Mouse (Mus musculus): ENCODE data around the gene Dnase1l3. TPM values are rescaled to one million over a fixed set of nuclear protein-coding genes. Genes with fewer than 3 reads are reported as not detected.
A peak's percentile ranks its signal among the peaks of the same experiment; 100 is the strongest.

Gene Dnase1l3
- polyA plus RNA-seq, 1 experiment from 2014 or later, result 0.23 TPM

DNA sequence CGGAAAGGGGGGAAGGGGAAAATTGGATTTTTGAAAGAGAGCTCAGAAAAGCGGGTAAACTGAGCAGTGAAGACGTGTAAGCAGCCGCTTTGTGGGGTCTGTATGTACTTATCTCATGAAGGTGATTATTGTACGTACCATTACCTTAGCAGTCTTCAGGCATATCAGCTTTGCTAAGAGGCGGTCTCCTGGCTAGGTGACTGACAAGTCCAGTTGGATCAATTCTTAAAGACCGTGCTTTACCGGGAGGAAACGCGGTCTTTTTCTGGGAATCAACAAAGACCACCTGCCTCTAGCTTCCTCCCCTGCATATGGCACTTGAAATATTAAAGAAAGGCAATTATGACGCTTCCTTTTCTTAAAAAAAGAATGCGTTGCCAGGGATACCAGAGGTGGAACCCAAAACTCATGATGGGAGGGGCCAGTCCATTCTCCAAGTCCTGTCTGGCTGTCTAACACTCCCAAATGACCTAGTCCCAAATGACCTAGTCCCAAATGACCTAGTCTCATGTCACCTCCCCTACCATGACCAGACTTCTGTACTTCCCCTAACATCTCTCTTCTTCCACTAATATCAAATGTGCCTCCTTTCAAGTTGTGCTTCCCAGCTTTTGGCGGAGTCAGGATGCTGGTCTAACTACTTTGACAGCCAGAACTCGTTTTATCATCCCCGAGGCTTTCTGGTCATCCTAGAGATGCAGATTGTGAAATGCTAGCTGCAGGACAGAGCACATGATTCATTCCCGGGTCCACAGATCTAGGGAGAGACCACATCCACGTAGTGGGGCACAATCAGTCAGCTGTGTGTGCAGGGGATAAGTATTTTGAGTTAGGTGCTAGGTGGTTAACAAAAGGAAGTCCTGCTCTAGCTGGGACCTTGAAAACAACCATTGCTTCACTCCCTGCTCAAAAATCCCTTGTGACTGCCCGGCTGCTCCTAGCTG, 9.6 kb upstream of the Dnase1l3 start:
- DNase-seq (ENCODE audit: low spot score, missing footprints) (peak; percentile 85), ATAC-seq (ENCODE audit: low FRiP score) (no peak)
- Histone ChIP-seq H3K9ac (ENCODE audit: low read length) (peak overlapping the region; percentile 51), H3K9me3 (ENCODE audit: control insufficient read depth, low read length) (no peaks in the 10 kb centered on the region), H3K36me3 (ENCODE audit: control insufficient read depth, insufficient read depth, low read length) (no peaks in the 10 kb centered on the region), H3K27ac (ENCODE audit: low read depth, low read length) (no peak overlapping the region), H3K4me3 (ENCODE audit: low read depth, low read length) (peak overlapping the region; percentile 54), H3K4me2 (peak overlapping the region; percentile 65), H3K27me3 (ENCODE audit: control insufficient read depth, insufficient read depth, low read length) (peaks cover 20% of the 10 kb centered on the region), H3K4me1 (ENCODE audit: control insufficient read depth, insufficient read depth, low read length) (peaks cover 9% of the 10 kb centered on the region; the same call in 1 of the 2 replicates)
- WGBS, result 43% methylated on average over 18 of the region's 18 CpGs

DNA sequence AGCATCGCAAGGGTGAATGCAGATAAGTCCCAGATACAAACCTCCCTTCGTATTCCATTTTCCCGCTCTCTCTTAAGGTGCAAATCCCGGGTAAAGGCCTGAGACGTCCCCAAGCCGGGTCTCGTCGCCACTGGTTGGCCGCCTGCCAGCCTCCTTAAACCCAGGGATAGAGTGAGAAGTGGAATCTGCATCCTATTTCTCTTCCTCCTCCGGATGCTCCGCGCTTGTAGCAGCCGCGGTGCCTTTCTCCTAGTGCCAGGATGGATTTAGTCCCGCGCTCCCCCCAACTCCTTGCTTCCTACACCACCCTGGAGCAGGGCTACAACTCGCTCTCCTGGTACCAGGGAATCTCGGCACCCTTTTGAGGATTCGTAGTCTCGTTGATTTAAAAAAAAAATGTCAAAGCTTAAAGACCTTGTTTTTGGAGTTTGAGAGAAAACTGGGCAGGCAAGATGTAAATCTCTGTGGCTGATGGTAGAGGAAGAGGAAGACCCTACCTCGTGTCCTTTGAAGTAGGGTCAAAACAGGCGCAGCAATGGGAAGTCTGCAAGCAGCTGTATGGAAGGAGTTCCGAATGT, 8.8 kb upstream of the Dnase1l3 start:
- Histone ChIP-seq H3K9me3 (ENCODE audit: control insufficient read depth, low read length) (no peaks in the 10 kb centered on the region), H3K4me1 (ENCODE audit: control insufficient read depth, insufficient read depth, low read length) (peaks cover 9% of the 10 kb centered on the region; the same call in 1 of the 2 replicates), H3K9ac (ENCODE audit: low read length) (peak overlapping the region; percentile 51), H3K27ac (ENCODE audit: low read depth, low read length) (no peak overlapping the region), H3K27me3 (ENCODE audit: control insufficient read depth, insufficient read depth, low read length) (peaks cover 20% of the 10 kb centered on the region), H3K4me3 (ENCODE audit: low read depth, low read length) (peak overlapping the region; percentile 54), H3K36me3 (ENCODE audit: control insufficient read depth, insufficient read depth, low read length) (no peaks in the 10 kb centered on the region), H3K4me2 (peak overlapping the region; percentile 65)
- peak; percentile 70 for ATAC-seq (ENCODE audit: low FRiP score)
- DNase-seq (ENCODE audit: low spot score, missing footprints), result peak; percentile 97
- 1% methylated on average over 23 of the region's 23 CpGs for WGBS

DNA sequence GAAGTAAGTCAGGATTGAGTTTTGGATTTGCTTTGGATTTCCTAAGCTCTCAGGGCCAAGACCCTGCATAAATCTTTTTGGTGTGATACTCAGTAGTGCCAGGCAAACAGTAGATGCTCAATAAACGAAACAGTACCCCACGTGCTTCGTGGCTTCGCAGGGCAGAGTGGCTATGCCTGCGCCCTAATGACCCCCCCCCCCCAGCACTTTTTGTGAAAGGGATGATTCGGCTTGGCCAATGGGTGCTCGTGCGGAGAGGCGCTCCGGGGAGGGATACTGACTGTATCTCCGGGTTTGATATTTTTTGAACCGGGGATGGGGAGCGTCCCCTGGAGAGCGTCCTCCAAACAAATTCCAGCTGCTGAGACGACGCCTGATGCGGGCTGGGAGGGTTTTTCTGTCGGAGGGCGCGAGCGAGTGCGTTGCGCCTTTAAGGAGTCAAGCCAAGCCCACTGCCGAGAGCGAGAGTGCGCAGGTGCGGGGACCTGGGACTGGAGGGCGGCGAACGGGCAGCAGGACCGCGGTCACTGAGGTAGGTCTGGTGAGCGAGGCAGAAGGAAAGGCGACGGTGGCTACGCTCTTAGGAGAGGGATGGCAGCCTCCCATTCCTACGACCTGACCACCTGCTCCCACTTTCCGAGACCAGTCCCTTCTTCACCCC, 8.2 kb upstream of the Dnase1l3 start, which contains the start of gene Abhd6:
Abhd6 (plus strand) TSS at position 471 of the 661 bp plus-strand sequence.
- 2% methylated on average over 38 of the region's 38 CpGs for WGBS
- H3K4me3 ChIP-seq (ENCODE audit: low read depth, low read length), result peak within 1 kb of the TSS; percentile 54
- H3K9me3 ChIP-seq (ENCODE audit: control insufficient read depth, low read length), result no peaks in the 10 kb centered on the region
- H3K4me1 ChIP-seq (ENCODE audit: control insufficient read depth, insufficient read depth, low read length), result peaks cover 9% of the 10 kb centered on the region; the same call in 1 of the 2 replicates
- DNase-seq (ENCODE audit: low spot score, missing footprints) (no peak), ATAC-seq (ENCODE audit: low FRiP score) (peak; percentile 90)
- peaks cover 20% of the 10 kb centered on the region for H3K27me3 ChIP-seq (ENCODE audit: control insufficient read depth, insufficient read depth, low read length)
- H3K36me3 ChIP-seq (ENCODE audit: control insufficient read depth, insufficient read depth, low read length), result no peaks in the 10 kb centered on the region
- H3K4me2 ChIP-seq, result peak within 1 kb of the TSS; percentile 65
- peak within 1 kb of the TSS; percentile 51 for H3K9ac ChIP-seq (ENCODE audit: low read length)
- no peak within 1 kb of the TSS for H3K27ac ChIP-seq (ENCODE audit: low read depth, low read length)

DNA sequence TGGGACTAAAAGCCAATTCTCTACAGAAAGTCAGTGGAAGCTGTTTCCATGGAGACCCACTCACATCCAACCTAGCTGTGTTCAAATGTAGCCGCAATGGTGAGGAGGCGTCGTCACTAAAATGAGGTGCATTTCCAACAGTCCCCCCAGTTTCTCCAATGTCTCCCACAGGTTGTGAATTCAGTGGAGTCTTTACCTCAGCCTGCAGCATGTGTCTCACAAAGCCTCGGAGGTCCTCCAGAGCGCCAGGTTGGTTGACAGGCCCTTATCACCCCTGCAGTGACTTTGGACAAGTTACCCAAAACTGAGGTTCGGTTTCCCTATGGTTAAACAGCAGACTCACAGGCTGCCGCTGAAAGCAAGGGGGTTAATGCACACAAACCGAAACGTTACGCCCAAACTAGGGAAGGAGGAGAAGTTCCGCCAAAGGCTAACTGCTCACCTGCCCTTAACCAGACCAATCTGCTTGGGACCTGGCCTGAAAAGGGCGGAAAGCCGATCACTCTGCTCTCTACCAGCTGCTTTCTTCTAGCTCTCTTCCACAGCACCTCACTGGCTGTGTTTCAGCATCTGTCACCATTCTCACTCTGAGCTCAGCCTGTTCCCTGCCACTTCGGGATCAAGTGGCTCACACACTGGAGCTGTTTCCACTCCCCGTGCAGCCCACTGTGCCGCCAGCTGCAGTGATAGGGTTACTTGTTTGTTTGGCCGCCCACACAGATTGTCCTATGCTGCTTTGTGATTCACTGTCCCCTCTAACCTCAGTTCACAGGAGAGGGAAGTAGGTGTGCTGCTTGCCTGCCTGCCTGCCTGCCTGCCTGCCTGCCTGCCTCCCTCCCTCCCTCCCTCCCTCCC, 6.7 kb upstream of the Dnase1l3 start:
- peaks cover 9% of the 10 kb centered on the region; the same call in 1 of the 2 replicates for H3K4me1 ChIP-seq (ENCODE audit: control insufficient read depth, insufficient read depth, low read length)
- no peak overlapping the region for H3K4me3 ChIP-seq (ENCODE audit: low read depth, low read length)
- DNase-seq (ENCODE audit: low spot score, missing footprints), result no peak
- no peak for ATAC-seq (ENCODE audit: low FRiP score)
- H3K4me2 ChIP-seq, result no peak overlapping the region
- no peak overlapping the region for H3K27ac ChIP-seq (ENCODE audit: low read depth, low read length)
- H3K27me3 ChIP-seq (ENCODE audit: control insufficient read depth, insufficient read depth, low read length), result peaks cover 20% of the 10 kb centered on the region
- H3K9me3 ChIP-seq (ENCODE audit: control insufficient read depth, low read length), result no peaks in the 10 kb centered on the region
- H3K36me3 ChIP-seq (ENCODE audit: control insufficient read depth, insufficient read depth, low read length), result no peaks in the 10 kb centered on the region
- no peak overlapping the region for H3K9ac ChIP-seq (ENCODE audit: low read length)
- WGBS, result 27% methylated on average over 17 of the region's 17 CpGs

DNA sequence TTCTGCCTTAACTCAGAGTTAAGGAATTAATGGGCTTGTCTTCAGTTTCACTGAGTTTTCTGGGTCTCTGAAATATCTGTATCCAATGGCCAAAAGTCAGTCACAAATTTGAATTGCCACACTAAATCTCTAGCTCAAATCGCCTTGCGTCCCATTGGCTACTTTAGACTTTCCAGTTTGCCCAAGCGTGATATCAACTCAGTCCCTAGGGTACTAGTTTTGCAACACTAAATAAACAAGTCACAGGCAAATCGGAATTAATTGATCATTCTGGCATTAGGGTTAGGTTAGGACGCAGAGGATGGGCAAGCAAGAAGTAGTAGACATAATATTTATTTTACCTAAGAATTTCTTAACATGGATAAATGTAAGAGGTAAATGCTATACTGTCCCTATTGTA, 5.9 kb upstream of the Dnase1l3 start:
- Histone ChIP-seq H3K4me3 (ENCODE audit: low read depth, low read length) (no peak overlapping the region), H3K36me3 (ENCODE audit: control insufficient read depth, insufficient read depth, low read length) (no peaks in the 10 kb centered on the region), H3K27ac (ENCODE audit: low read depth, low read length) (no peak overlapping the region), H3K27me3 (ENCODE audit: control insufficient read depth, insufficient read depth, low read length) (peaks cover 20% of the 10 kb centered on the region), H3K4me2 (no peak overlapping the region), H3K9me3 (ENCODE audit: control insufficient read depth, low read length) (no peaks in the 10 kb centered on the region), H3K4me1 (ENCODE audit: control insufficient read depth, insufficient read depth, low read length) (peaks cover 9% of the 10 kb centered on the region; the same call in 1 of the 2 replicates), H3K9ac (ENCODE audit: low read length) (no peak overlapping the region)
- no peak for ATAC-seq (ENCODE audit: low FRiP score)
- no peak for DNase-seq (ENCODE audit: low spot score, missing footprints)
- 86% methylated on average over 5 of the region's 5 CpGs for WGBS

DNA sequence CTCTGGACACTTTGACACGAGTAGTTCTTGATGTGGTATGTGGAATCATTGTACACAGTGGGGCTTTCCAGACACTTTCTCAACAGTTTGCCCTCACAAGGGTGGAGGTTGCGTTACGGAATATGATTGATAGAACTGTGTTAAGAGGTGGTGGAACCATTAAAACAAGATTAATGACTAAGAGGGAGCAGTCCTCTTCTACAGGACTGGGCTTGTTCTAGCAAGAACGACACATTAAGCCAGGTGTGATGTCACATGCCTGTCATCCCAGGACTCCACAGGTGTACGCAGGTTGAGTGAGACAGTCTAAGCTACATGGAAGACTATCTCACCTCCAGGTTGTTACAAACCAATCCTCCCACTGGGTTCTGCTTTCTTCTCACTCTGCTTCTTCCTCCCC, 5.1 kb upstream of the Dnase1l3 start:
- no peak overlapping the region for H3K4me3 ChIP-seq (ENCODE audit: low read depth, low read length)
- peaks cover 20% of the 10 kb centered on the region for H3K27me3 ChIP-seq (ENCODE audit: control insufficient read depth, insufficient read depth, low read length)
- peaks cover 9% of the 10 kb centered on the region; the same call in 1 of the 2 replicates for H3K4me1 ChIP-seq (ENCODE audit: control insufficient read depth, insufficient read depth, low read length)
- H3K4me2 ChIP-seq, result no peak overlapping the region
- no peak overlapping the region for H3K27ac ChIP-seq (ENCODE audit: low read depth, low read length)
- no peaks in the 10 kb centered on the region for H3K36me3 ChIP-seq (ENCODE audit: control insufficient read depth, insufficient read depth, low read length)
- no peaks in the 10 kb centered on the region for H3K9me3 ChIP-seq (ENCODE audit: control insufficient read depth, low read length)
- DNase-seq (ENCODE audit: low spot score, missing footprints) (no peak), ATAC-seq (ENCODE audit: low FRiP score) (no peak)
- no peak overlapping the region for H3K9ac ChIP-seq (ENCODE audit: low read length)
- 84% methylated on average over 5 of the region's 5 CpGs for WGBS

DNA sequence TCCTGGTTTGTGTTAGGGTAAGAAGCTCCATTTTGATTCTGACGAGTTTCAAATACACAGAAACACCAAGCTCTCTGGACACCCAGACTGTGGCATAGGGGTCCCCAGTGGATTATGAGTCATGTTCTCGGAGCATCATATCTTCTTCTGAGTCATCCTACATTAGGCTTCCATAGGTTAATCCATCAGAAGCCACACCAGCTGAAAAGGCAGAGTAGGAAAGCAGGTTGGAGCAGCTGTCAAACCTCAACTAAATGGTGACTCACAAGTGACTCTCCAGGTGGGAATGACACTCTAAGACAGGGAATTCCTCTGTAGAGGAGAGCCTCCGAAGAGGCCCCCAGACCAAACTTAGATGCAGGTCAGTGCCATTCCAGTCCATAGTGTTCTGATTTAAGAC, 4.7 kb upstream of the Dnase1l3 start:
- WGBS, result 81% methylated on average over 3 of the region's 3 CpGs

DNA sequence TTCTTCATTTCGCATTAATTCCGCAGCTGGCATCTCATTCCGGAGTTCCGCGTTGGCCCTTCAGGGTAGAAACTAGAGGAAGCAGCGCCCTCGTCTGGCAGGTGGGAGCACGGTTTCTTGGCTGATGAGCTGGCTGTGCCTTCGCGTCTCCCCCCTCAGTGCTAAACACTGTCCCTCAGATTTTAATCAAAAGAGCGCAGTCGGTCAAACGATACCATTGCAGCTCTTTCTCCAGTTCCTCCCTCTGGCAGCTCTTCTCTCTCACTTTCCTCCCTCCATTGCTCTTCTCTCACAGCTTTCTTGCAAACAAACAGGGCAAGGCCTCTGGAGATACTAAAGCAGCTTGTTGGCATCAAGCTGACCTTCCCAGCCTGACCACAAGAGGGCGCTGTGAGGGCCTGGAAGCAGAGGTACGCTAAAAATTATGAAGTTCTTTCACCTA, 2.9 kb upstream of the Dnase1l3 start:
- no peaks in the 10 kb centered on the region for H3K36me3 ChIP-seq (ENCODE audit: control insufficient read depth, insufficient read depth, low read length)
- H3K4me3 ChIP-seq (ENCODE audit: low read depth, low read length), result peak overlapping the region; percentile 13; the same call in 1 of the 2 replicates
- WGBS, result 1% methylated on average over 15 of the region's 15 CpGs
- H3K9ac ChIP-seq (ENCODE audit: low read length), result peak overlapping the region; percentile 52
- no peaks in the 10 kb centered on the region for H3K9me3 ChIP-seq (ENCODE audit: control insufficient read depth, low read length)
- DNase-seq (ENCODE audit: low spot score, missing footprints) (peak; percentile 98), ATAC-seq (ENCODE audit: low FRiP score) (peak; percentile 69)
- H3K27ac ChIP-seq (ENCODE audit: low read depth, low read length), result no peak overlapping the region
- 0 out of 2 replicates have a peak, but pooled peaks cover under 1% of the 10 kb centered on the region for H3K4me1 ChIP-seq (ENCODE audit: control insufficient read depth, insufficient read depth, low read length)
- H3K4me2 ChIP-seq, result peak overlapping the region; percentile 39; the same call in 1 of the 2 replicates
- peaks cover 16% of the 10 kb centered on the region for H3K27me3 ChIP-seq (ENCODE audit: control insufficient read depth, insufficient read depth, low read length)

More for the DNA sequence above, 4.7 kb upstream of the Dnase1l3 start:
- Histone ChIP-seq H3K36me3 (ENCODE audit: control insufficient read depth, insufficient read depth, low read length) (no peaks in the 10 kb centered on the region), H3K4me1 (ENCODE audit: control insufficient read depth, insufficient read depth, low read length) (peaks cover 9% of the 10 kb centered on the region; the same call in 1 of the 2 replicates), H3K27ac (ENCODE audit: low read depth, low read length) (no peak overlapping the region), H3K9ac (ENCODE audit: low read length) (no peak overlapping the region), H3K4me3 (ENCODE audit: low read depth, low read length) (no peak overlapping the region), H3K9me3 (ENCODE audit: control insufficient read depth, low read length) (no peaks in the 10 kb centered on the region), H3K27me3 (ENCODE audit: control insufficient read depth, insufficient read depth, low read length) (peaks cover 20% of the 10 kb centered on the region), H3K4me2 (no peak overlapping the region)
- ATAC-seq (ENCODE audit: low FRiP score), result no peak
- DNase-seq (ENCODE audit: low spot score, missing footprints), result no peak
